Mouse (Mus musculus): ENCODE results near the gene Plppr2.

DNA sequence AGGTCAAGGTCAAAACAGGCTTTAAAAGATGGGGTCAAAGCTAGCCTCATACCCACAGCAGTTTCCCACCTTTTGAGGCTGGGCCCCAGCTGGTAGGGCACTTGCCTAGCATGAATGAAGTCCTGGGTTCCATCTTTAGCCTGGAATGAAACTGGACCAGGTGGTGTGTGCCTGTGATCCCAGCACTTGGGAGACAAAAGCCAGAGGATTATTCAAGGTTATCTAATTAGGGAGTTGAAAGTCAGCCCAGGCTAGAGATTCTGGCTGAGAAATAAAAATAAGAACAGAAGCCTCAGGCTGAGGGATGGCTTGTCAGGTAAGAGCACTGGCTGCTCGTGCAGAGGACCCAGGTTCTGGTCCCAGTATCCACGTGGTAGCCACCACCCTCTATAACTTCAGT lies 4.8 kb upstream of the Plppr2 start:
- no peak for TF ChIP-seq CTCF (IDR thresholded peaks at IDR 0.05; ENCODE audit: low read depth)
- TF ChIP-seq EP300 (optimal IDR thresholded peaks at IDR 0.05), result no peak
